Mouse (Mus musculus) heart, embryonic 13.5 days (tissue): ENCODE measurements around the gene Ttc7. TPM values are rescaled to one million over a fixed set of nuclear protein-coding genes. Genes with fewer than 3 reads are reported as not detected.

Source experiments
- polyA plus RNA-seq: library from polyadenylated mRNA; unstranded; fragments of >200 nt; fragmentation: Nextera tagmentation; extraction: Ambion mirVana; gene quantifications from 2 replicates; pipeline ENCODE4 v1.2.1, GENCODE M21; 2015

Gene Ttc7
- polyA plus RNA-seq, 1 experiment from 2014 or later, result 3.6 TPM

Other genes starting within 250 kb of the Ttc7 start
- gene Socs5, start 175.2 kb upstream of the Ttc7 start, polyA plus RNA-seq, result 9.2 TPM in 2 replicates
- 76.6 and 88.2 TPM in 2 replicates for gene Mcfd2, start 17.0 kb upstream of the Ttc7 start, polyA plus RNA-seq
- gene Stpg4, start 144.9 kb downstream of the Ttc7 start, polyA plus RNA-seq, result 0.27 TPM in 1 of 2 replicates, not detected in the other
- 550 and 637 TPM in 2 replicates for gene Calm2, start 164.0 kb downstream of the Ttc7 start, polyA plus RNA-seq